Mouse (Mus musculus): Measurements from ENCODE around the gene Tyw3.
"Not testable (repeated sequence)": the region's sequence is repeated elsewhere in the genome, so short reads cannot be mapped to it uniquely, and the experiment has no call there.

Gene Tyw3

GRCm38 (mm10) chr3:154596934-154597554 is at the start of gene Tyw3:
Tyw3 (minus strand) TSS chr3:154597104.
- peak; percentile 98 to 99 for DNase-seq

- no peak for DNase-seq
Observed at GRCm38 (mm10) chr3:154633091-154633490, 36.2 kb upstream of the Tyw3 start.

- not testable (repeated sequence) for DNase-seq
Observed at GRCm38 (mm10) chr3:154631281-154631680, 34.4 kb upstream of the Tyw3 start.

GRCm38 (mm10) chr3:154628284-154628683 is 31.4 kb upstream of the Tyw3 start:
- DNase-seq, result no peak

- DNase-seq, result no peak
Observed at GRCm38 (mm10) chr3:154616106-154616505, 19.2 kb upstream of the Tyw3 start.

GRCm38 (mm10) chr3:154615304-154615703 is 18.4 kb upstream of the Tyw3 start:
- DNase-seq, result no peak

- no peak for DNase-seq
Observed at GRCm38 (mm10) chr3:154614771-154615170, 17.9 kb upstream of the Tyw3 start.

GRCm38 (mm10) chr3:154611888-154612287 is 15.0 kb upstream of the Tyw3 start:
- peak; percentile 40 to 62 for DNase-seq

GRCm38 (mm10) chr3:154607896-154608295 is 11.0 kb upstream of the Tyw3 start:
- peak in 1 of 2 experiments; percentile 51 for DNase-seq

GRCm38 (mm10) chr3:154604871-154605270 is 8.0 kb upstream of the Tyw3 start:
- DNase-seq, result peak in 1 of 2 experiments; percentile 35

- no peak for DNase-seq
Observed at GRCm38 (mm10) chr3:154602141-154602540, 5.2 kb upstream of the Tyw3 start.

- DNase-seq, result peak; percentile 73 to 84
Observed at GRCm38 (mm10) chr3:154597561-154597960, 657 bp upstream of the Tyw3 start.

GRCm38 (mm10) chr3:154596488-154596933 is 393 bp downstream of the Tyw3 start, which contains the start of gene Cryz:
Cryz (plus strand) TSS chr3:154596711.
- peak; percentile 93 to 96 for DNase-seq

GRCm38 (mm10) chr3:154594156-154594555 is 2.7 kb downstream of the Tyw3 start:
- peak; percentile 55 to 74 for DNase-seq

- DNase-seq, result peak in 1 of 2 experiments; percentile 33
Observed at GRCm38 (mm10) chr3:154593596-154593995, 3.3 kb downstream of the Tyw3 start.

- no peak for DNase-seq
Observed at GRCm38 (mm10) chr3:154591621-154592020, 5.3 kb downstream of the Tyw3 start.

- no peak for DNase-seq
Observed at GRCm38 (mm10) chr3:154590971-154591370, 5.9 kb downstream of the Tyw3 start.

GRCm38 (mm10) chr3:154584351-154584750 is 12.6 kb downstream of the Tyw3 start:
- peak; percentile 63 to 65 for DNase-seq

- no peak for DNase-seq
Observed at GRCm38 (mm10) chr3:154577895-154578294, 19.0 kb downstream of the Tyw3 start.

GRCm38 (mm10) chr3:154573666-154574065 is 23.2 kb downstream of the Tyw3 start:
- no peak for DNase-seq

- DNase-seq, result peak; percentile 67 to 86
Observed at GRCm38 (mm10) chr3:154572341-154572972, 24.4 kb downstream of the Tyw3 start.

GRCm38 (mm10) chr3:154570786-154571185 is 26.1 kb downstream of the Tyw3 start:
- DNase-seq, result no peak

- DNase-seq, result no peak
Observed at GRCm38 (mm10) chr3:154570029-154570575, 26.8 kb downstream of the Tyw3 start.

GRCm38 (mm10) chr3:154565437-154565836 is 31.5 kb downstream of the Tyw3 start:
- no peak for DNase-seq
